ENCODE assay signal across 8 mouse cellular contexts in genomic region chr1:93445822-93446162, GRCm38 (mm10). TPM values are rescaled to one million over a fixed set of nuclear protein-coding genes. Genes with fewer than 3 reads are reported as not detected.
DNase-seq lines count a peak whose midpoint lies in the region; ATAC-seq and TF ChIP-seq lines count a peak whose summit lies in the region.

No protein-coding gene starts in this region.

- 15% methylated on average over 3 of the region's 3 CpGs for WGBS in forebrain, embryonic 10.5 days
- whole genome bisulfite sequencing in liver, embryonic 14.5 days (ENCODE audit: insufficient replicate concordance) = 19% methylated on average over 3 of the region's 3 CpGs

- DNase-seq in frontal cortex, adult 2 months (ENCODE audit: extremely low spot score in 1 of 2, low spot score in 1 of 2) = no peak
- DNase-seq in 3T3-L1 (ENCODE audit: low read depth, low spot score) (peak; percentile 67), MN1 (ENCODE audit: low spot score) (no peak)
- DNase-seq in forebrain, embryonic 10.5 days (ENCODE audit: extremely low spot score, low spot score) = no peak
- DNase-seq in liver, embryonic 14.5 days (ENCODE audit: low read depth in 3 of 3, low spot score in 3 of 3) = no peak
- no peak for DNase-seq in right cerebral cortex, postnatal 25 days
- no peak for DNase-seq in ovary, postnatal 36 days (ENCODE audit: low spot score)

- H3K27ac ChIP-seq in forebrain, embryonic 10.5 days = peak overlapping the region; percentile 94
- peak overlapping the region; percentile 61 for H3K27ac ChIP-seq in liver, embryonic 14.5 days

- peaks cover 16% of the 10 kb centered on the region for H3K36me3 ChIP-seq in forebrain, embryonic 10.5 days (replicated peaks)
- 0 out of 2 replicates have a peak, but pooled peaks cover 2% of the 10 kb centered on the region for H3K36me3 ChIP-seq in liver, embryonic 14.5 days (replicated peaks; ENCODE audit: control insufficient read depth, insufficient read depth, low read depth)

- H3K27me3 ChIP-seq in forebrain, embryonic 10.5 days (ENCODE audit: poor library complexity, severe bottlenecking) = no peaks in the 10 kb centered on the region
- H3K27me3 ChIP-seq in liver, embryonic 14.5 days (ENCODE audit: control insufficient read depth, insufficient read depth, low read length) = no peaks in the 10 kb centered on the region

- no peak for TF ChIP-seq EP300 in liver, embryonic 14.5 days (IDR thresholded peaks at IDR 0.05; ENCODE audit: low read depth)

- peak; percentile 26; the same call in 1 of the 2 replicates for ATAC-seq in frontal cortex, adult (ENCODE audit: low TSS enrichment)
- peak; percentile 25; the same call in 1 of the 2 replicates for ATAC-seq in liver, embryonic 14.5 days (ENCODE audit: insufficient read depth)

- H3K9ac ChIP-seq in liver, embryonic 14.5 days (replicated peaks) = peak overlapping the region; percentile 85

- peak overlapping the region; percentile 62 for H3K4me2 ChIP-seq in liver, embryonic 14.5 days (ENCODE audit: low read depth)

- TF ChIP-seq CTCF in liver, embryonic 14.5 days (IDR thresholded peaks at IDR 0.05; ENCODE audit: low read depth) = no peak

- peak overlapping the region; percentile 95 for H3K4me3 ChIP-seq in forebrain, embryonic 10.5 days
- H3K4me3 ChIP-seq in liver, embryonic 14.5 days (ENCODE audit: insufficient read depth in 1 of 2, low read depth in 2 of 2, low read length in 2 of 2) = peak overlapping the region; percentile 74 to 97

- H3K4me1 ChIP-seq in forebrain, embryonic 10.5 days = peaks cover 31% of the 10 kb centered on the region
- H3K4me1 ChIP-seq in liver, embryonic 14.5 days (replicated peaks; ENCODE audit: control insufficient read depth in 2 of 2, insufficient read depth in 2 of 2, low read length in 1 of 2) = peaks cover 10 to 27% of the 10 kb centered on the region in 2 experiments

- no peaks in the 10 kb centered on the region for H3K9me3 ChIP-seq in forebrain, embryonic 10.5 days
- no peaks in the 10 kb centered on the region for H3K9me3 ChIP-seq in liver, embryonic 14.5 days (ENCODE audit: control insufficient read depth, low read length)

RNA-seq across cellular contexts. Expression of gene Hdlbp, which starts 32.8 kb away (rescaled TPM):
- polyA plus RNA-seq in frontal cortex, adult 2 months (2012; rRNA removed) = 77.9 and 87.3 TPM in 2 replicates
- polyA plus RNA-seq in forebrain, embryonic 10.5 days (2016; fragmentation: Nextera tagmentation; extraction: Ambion mirVana) = 116 and 119 TPM in 2 replicates
- polyA plus RNA-seq in liver, embryonic 14.5 days (2012; rRNA removed) = 30.9 and 47.2 TPM in 2 replicates
- polyA plus RNA-seq in liver, embryonic 14.5 days (2014; fragmentation: Nextera tagmentation; extraction: Ambion mirVana) = 59.3 and 61.6 TPM in 2 replicates
